Mouse (Mus musculus) heart, adult 2 months (tissue): ENCODE data around the gene Homer2. TPM values are rescaled to one million over a fixed set of nuclear protein-coding genes. Genes with fewer than 3 reads are reported as not detected.

Experiments
- DNase-seq, 2 experiments: peaks; one replicate each; pipeline ENCODE4 v3.0.0; 2021
- H3K27ac ChIP-seq: fragments of 200-600 bp; 2 replicates; pipeline ENCODE4 v1.8.1; 2022
- H3K27me3 ChIP-seq: fragments of 200-500 bp; 2 replicates; pipeline ENCODE4 v1.6.1; 2012; ENCODE audit warnings: mild to moderate bottlenecking, low read length, inconsistent platforms, mixed read lengths; ENCODE audit not compliant: control insufficient read depth, insufficient read depth
- H3K36me3 ChIP-seq: fragments of 200-500 bp; 2 replicates; pipeline ENCODE4 v1.6.1; 2012; ENCODE audit warnings: low read length, inconsistent platforms; ENCODE audit not compliant: control insufficient read depth, insufficient read depth
- H3K4me1 ChIP-seq: fragments of 200-500 bp; 2 replicates; pipeline ENCODE4 v1.6.1; 2011; ENCODE audit warnings: low read length; ENCODE audit not compliant: control insufficient read depth, insufficient read depth
- H3K4me3 ChIP-seq: fragments of 200-600 bp; 2 replicates; pipeline ENCODE4 v1.8.1; 2022
- H3K79me2 ChIP-seq: fragments of 200-500 bp; replicated peaks from 2 replicates; pipeline ENCODE4 v1.6.1; 2012; ENCODE audit warnings: mild to moderate bottlenecking, inconsistent platforms, low read length, moderate library complexity, mixed read lengths; ENCODE audit not compliant: control insufficient read depth, insufficient read depth
- H3K9ac ChIP-seq: fragments of 200-500 bp; 2 replicates; pipeline ENCODE4 v1.6.1; 2012; ENCODE audit warnings: low read depth, mild to moderate bottlenecking, control low read depth, inconsistent platforms, low read length, mixed read lengths
- CTCF ChIP-seq: fragments of 200-600 bp; IDR thresholded peaks from 2 replicates; pipeline ENCODE4 v1.8.1; 2022; ENCODE audit warnings: antibody characterized with exemption, mild to moderate bottlenecking, moderate library complexity
- EP300 ChIP-seq: fragments of 200-500 bp; IDR thresholded peaks from 2 replicates; pipeline ENCODE4 v1.6.1; 2011; ENCODE audit warnings: low read depth, low read length, control low read depth; ENCODE audit not compliant: insufficient read depth
- POLR2A ChIP-seq: fragments of 200-500 bp; IDR thresholded peaks from 2 replicates; pipeline ENCODE4 v1.6.1; 2011; ENCODE audit warnings: mild to moderate bottlenecking, low read depth, low read length, control low read depth; ENCODE audit not compliant: insufficient read depth
- WGBS: fragments of 180-500 bp; shearing (Covaris S2); methylation state at CpG from one replicate; pipeline ENCODE4 v1.1.7; 2018; 5-methylcytosine and 5-hydroxymethylcytosine counted together
- intact Hi-C: fragments of 180-260 bp; cut with DNase I; formaldehyde crosslinking; loops from one replicate; pipeline ENCODE4 v1.15.1; 2025
- long read RNA-seq: library from polyadenylated mRNA; stranded (forward); transcript quantifications from one replicate; pipeline ENCODE4 v2.0.0, GENCODE M21; 2021
- polyA plus RNA-seq: library from polyadenylated mRNA; depleted of rRNA; stranded (reverse); fragments of >200 nt; gene quantifications from 2 replicates; pipeline ENCODE4 v1.2.3, GENCODE M21; 2012; rRNA removed
- total RNA-seq, 2 experiments: library from RNA; stranded (reverse); gene quantifications; 2 replicates each; pipeline ENCODE4 v1.2.3; 2021

Homer2 gene
- total RNA-seq (10 to 100 TPM; 85.1 to 99.5 TPM), polyA plus RNA-seq (33.1 and 39.4 TPM in 2 replicates)
- long read RNA-seq, transcript Homer2-201 (9 exons, 1,736 nt): major isoform, 40 of 86 reads
- long read RNA-seq, transcript Homer2-206 (9 exons, 1,634 nt): minor isoform, 36 of 86 reads
- long read RNA-seq, partial matches to known transcripts: 4 of 86 reads
- long read RNA-seq, other reads (novel, unspliced or antisense): 6 of 86 reads

GRCm38 (mm10) chr7:81707471-81708140 lies at the start of gene Homer2:
Gene Homer2, minus strand, starts transcription at chr7:81707527.
- H3K36me3 ChIP-seq: no peaks in the 10 kb centered on the region
- H3K4me1 ChIP-seq: peaks cover 5% of the 10 kb centered on the region; the same call in 1 of the 2 replicates
- TF ChIP-seq POLR2A (no peak), EP300 (0 out of 2 replicates have a peak, but pooled peaks have one; percentile 10)
- intact Hi-C loops: no loop called here
- H3K79me2 ChIP-seq: no peaks in the 10 kb centered on the region
- WGBS: 55% methylated on average over 14 of the region's 14 CpGs
- H3K27ac ChIP-seq: peak within 1 kb of the TSS; percentile 86
- H3K9ac ChIP-seq: peak within 1 kb of the TSS; percentile 89
- DNase-seq: peak; percentile 47 to 65
- 0 out of 2 replicates have a peak, but pooled peaks cover 2% of the 10 kb centered on the region for H3K27me3 ChIP-seq
- peak within 1 kb of the TSS; percentile 55 for H3K4me3 ChIP-seq

- no peak overlapping the region for H3K27ac ChIP-seq
- no peaks in the 10 kb centered on the region for H3K27me3 ChIP-seq
- H3K4me1 ChIP-seq: no peaks in the 10 kb centered on the region
- H3K79me2 ChIP-seq: no peaks in the 10 kb centered on the region
- no peak overlapping the region for H3K9ac ChIP-seq
- no peak for TF ChIP-seq POLR2A
- no peak for TF ChIP-seq EP300
- no peak for TF ChIP-seq CTCF
- intact Hi-C loops: loop anchor here (10.0 kb wide), 1 partner anchor 353 kb away; no protein-coding TSS in a partner anchor
- no peaks in the 10 kb centered on the region for H3K36me3 ChIP-seq
- no peak overlapping the region for H3K4me3 ChIP-seq
- 79% methylated on average over 3 of the region's 3 CpGs for WGBS
- DNase-seq: no peak
These were observed 40.6 kb upstream of the Homer2 start for GRCm38 (mm10) chr7:81747956-81748355.

GRCm38 (mm10) chr7:81744145-81744544 lies 36.8 kb upstream of the Homer2 start:
- 0 out of 2 replicates have a peak, but pooled peaks have one; percentile 70 for TF ChIP-seq EP300
- TF ChIP-seq POLR2A: no peak
- peak; percentile 73 for TF ChIP-seq CTCF
- Histone ChIP-seq H3K36me3 (no peaks in the 10 kb centered on the region), H3K27me3 (no peaks in the 10 kb centered on the region), H3K4me3 (no peak overlapping the region), H3K79me2 (no peaks in the 10 kb centered on the region), H3K27ac (no peak overlapping the region), H3K4me1 (no peaks in the 10 kb centered on the region), H3K9ac (no peak overlapping the region)
- 51% methylated on average over 4 of the region's 4 CpGs for WGBS
- DNase-seq: peak; percentile 26 to 40
- intact Hi-C loops: loop anchor here (5.0 to 10.0 kb wide), 4 partner anchors 62 to 349 kb away; no protein-coding TSS in a partner anchor

- Histone ChIP-seq H3K27ac (no peak overlapping the region), H3K4me1 (no peaks in the 10 kb centered on the region), H3K36me3 (no peaks in the 10 kb centered on the region), H3K27me3 (no peaks in the 10 kb centered on the region), H3K9ac (no peak overlapping the region), H3K4me3 (no peak overlapping the region), H3K79me2 (no peaks in the 10 kb centered on the region)
- TF ChIP-seq POLR2A (no peak), CTCF (no peak), EP300 (no peak)
- WGBS: 82% methylated on average over 7 of the region's 7 CpGs
- DNase-seq: no peak
- intact Hi-C loops: loop anchor here (5.0 to 10.0 kb wide), 4 partner anchors 58 to 345 kb away; no protein-coding TSS in a partner anchor
These were observed 32.7 kb upstream of the Homer2 start for GRCm38 (mm10) chr7:81740010-81740409.

- Histone ChIP-seq H3K4me3 (no peak overlapping the region), H3K4me1 (no peaks in the 10 kb centered on the region), H3K27ac (no peak overlapping the region), H3K79me2 (no peaks in the 10 kb centered on the region), H3K27me3 (no peaks in the 10 kb centered on the region), H3K36me3 (no peaks in the 10 kb centered on the region), H3K9ac (no peak overlapping the region)
- DNase-seq: no peak
- TF ChIP-seq POLR2A: no peak
- no peak for TF ChIP-seq EP300
- TF ChIP-seq CTCF: no peak
- 63% methylated on average over 8 of the region's 8 CpGs for WGBS
- intact Hi-C loops: no loop called here
These were observed 31.5 kb upstream of the Homer2 start for GRCm38 (mm10) chr7:81738720-81739385.
